Mouse (Mus musculus) gastrocnemius, postnatal 14 days (tissue): ENCODE measurements around the gene Rab13. TPM values are rescaled to one million over a fixed set of nuclear protein-coding genes. Genes with fewer than 3 reads are reported as not detected.

Experiments
- DNase-seq: peaks from one replicate; pipeline ENCODE4 v3.0.0; 2021; ENCODE audit warnings: mixed read lengths
- intact Hi-C: fragments of 180-260 bp; cut with DNase I; formaldehyde crosslinking; loops from one replicate; pipeline ENCODE4 v1.15.1; 2025; ENCODE audit warnings: low total_unique reads
- long read RNA-seq, 2 experiments: library from polyadenylated mRNA; stranded (forward); transcript quantifications; one replicate each; pipeline ENCODE4 v2.0.0; 2021
- total RNA-seq, 2 experiments: library from RNA; stranded (reverse); gene quantifications; 2 replicates each; pipeline ENCODE4 v1.2.3; 2021

Rab13 gene
- total RNA-seq = 10 to 100 TPM; 10.8 to 11.8 TPM
- long read RNA-seq, experiment 1, partial matches to known transcripts = 1 of 2 reads
- long read RNA-seq, experiment 1, other reads (novel, unspliced or antisense) = 0 of 2 reads
- long read RNA-seq, experiment 2, partial matches to known transcripts = 4 of 9 reads
- long read RNA-seq, experiment 2, other reads (novel, unspliced or antisense) = 2 of 9 reads

- intact Hi-C loops = no loop called here
- peak; percentile 85 for DNase-seq
Observed at GRCm38 (mm10) chr3:90213377-90213866, at the start of gene Rab13, which contains the start of gene Rps27. TSS of gene Rab13 (plus strand) at chr3:90213695. TSS of gene Rps27 (minus strand) at chr3:90213651.

- no peak for DNase-seq
- intact Hi-C loops = no loop called here
Observed at GRCm38 (mm10) chr3:90179566-90179965, 33.9 kb upstream of the Rab13 start.

- no peak for DNase-seq
- intact Hi-C loops = no loop called here
Observed at GRCm38 (mm10) chr3:90183581-90183980, 29.9 kb upstream of the Rab13 start.

- DNase-seq = no peak
- intact Hi-C loops = no loop called here
Observed at GRCm38 (mm10) chr3:90190859-90191510, 22.5 kb upstream of the Rab13 start.

- no peak for DNase-seq
- intact Hi-C loops = no loop called here
Observed at GRCm38 (mm10) chr3:90194759-90195158, 18.7 kb upstream of the Rab13 start.

- intact Hi-C loops = no loop called here
- no peak for DNase-seq
Observed at GRCm38 (mm10) chr3:90195644-90196043, 17.9 kb upstream of the Rab13 start.

GRCm38 (mm10) chr3:90197548-90197947, 15.9 kb upstream of the Rab13 start:
- intact Hi-C loops = no loop called here
- no peak for DNase-seq

GRCm38 (mm10) chr3:90202884-90203283, 10.6 kb upstream of the Rab13 start:
- intact Hi-C loops = no loop called here
- DNase-seq = no peak

- DNase-seq = no peak
- intact Hi-C loops = no loop called here
Observed at GRCm38 (mm10) chr3:90203619-90204018, 9.9 kb upstream of the Rab13 start.

- intact Hi-C loops = no loop called here
- no peak for DNase-seq
Observed at GRCm38 (mm10) chr3:90204582-90204981, 8.9 kb upstream of the Rab13 start.

GRCm38 (mm10) chr3:90208662-90209061, 4.8 kb upstream of the Rab13 start:
- no peak for DNase-seq
- intact Hi-C loops = no loop called here

GRCm38 (mm10) chr3:90209908-90210566, 3.5 kb upstream of the Rab13 start:
- intact Hi-C loops = no loop called here
- DNase-seq = no peak

- no peak for DNase-seq
- intact Hi-C loops = no loop called here
Observed at GRCm38 (mm10) chr3:90211475-90212398, 1.8 kb upstream of the Rab13 start.

GRCm38 (mm10) chr3:90212723-90213122, 772 bp upstream of the Rab13 start:
- DNase-seq = no peak
- intact Hi-C loops = no loop called here

- intact Hi-C loops = no loop called here
Observed at GRCm38 (mm10) chr3:90213956-90214684, 625 bp downstream of the Rab13 start.

GRCm38 (mm10) chr3:90215825-90216380, 2.4 kb downstream of the Rab13 start:
- no peak for DNase-seq
- intact Hi-C loops = loop anchor here (5.0 kb wide), 1 partner anchor 156 kb away; no protein-coding TSS in a partner anchor

More at GRCm38 (mm10) chr3:90213956-90214684, 625 bp downstream of the Rab13 start:
- no peak for DNase-seq

GRCm38 (mm10) chr3:90220088-90220487, 6.6 kb downstream of the Rab13 start:
- DNase-seq = peak; percentile 27

GRCm38 (mm10) chr3:90220531-90220951, 7.0 kb downstream of the Rab13 start:
- intact Hi-C loops = no loop called here
- DNase-seq = peak; percentile 85

More at GRCm38 (mm10) chr3:90220088-90220487, 6.6 kb downstream of the Rab13 start:
- intact Hi-C loops = no loop called here
